Mouse (Mus musculus) neutrophil, adult 83 days (primary cell): ENCODE measurements around the gene Rapgef1. TPM values are rescaled to one million over a fixed set of nuclear protein-coding genes. Genes with fewer than 3 reads are reported as not detected.

ENCODE experiments used
- total RNA-seq, 2 experiments: library from RNA; stranded (reverse); gene quantifications; one replicate each; pipeline ENCODE4 v1.2.4; 2023

Rapgef1 gene
- 10 to 100 TPM; 49.0 to 62.6 TPM for total RNA-seq

GRCm38 (mm10) chr2:29619484-29620300, at the start of gene Rapgef1:
TSS of gene Rapgef1 (plus strand) at chr2:29619720.

GRCm38 (mm10) chr2:29751497-29751896, 132.0 kb downstream of the Rapgef1 start, which contains the start of gene Gm13420:
TSS of gene Gm13420 (minus strand) at chr2:29751685.

GRCm38 (mm10) chr2:29787104-29787917, 167.8 kb downstream of the Rapgef1 start, which contains the start of gene Coq4:
TSS of gene Coq4 (plus strand) at chr2:29787493.

GRCm38 (mm10) chr2:29787937-29788681, 168.6 kb downstream of the Rapgef1 start, which contains the start of gene Trub2:
TSS of gene Trub2 (minus strand) at chr2:29788502.

Other genes starting within 250 kb of the Rapgef1 start
- gene Gm13420, start 132.0 kb downstream of the Rapgef1 start, total RNA-seq, result not detected
- not detected for gene Gm13547, start 139.6 kb downstream of the Rapgef1 start, total RNA-seq
- gene Coq4, start 167.8 kb downstream of the Rapgef1 start, total RNA-seq, result 10 to 100 TPM; 15.6 to 24.9 TPM
- 10 to 100 TPM; 32.4 to 36.4 TPM for gene Trub2, start 168.8 kb downstream of the Rapgef1 start, total RNA-seq
- 100 to 1,000 TPM; 136 to 141 TPM for gene Slc27a4, start 182.9 kb downstream of the Rapgef1 start, total RNA-seq
- 10 to 100 TPM; 21.1 to 22.3 TPM for gene Urm1, start 200.4 kb downstream of the Rapgef1 start, total RNA-seq
- 1 to 10 TPM; 6.4 to 9.9 TPM for gene Cercam, start 249.4 kb downstream of the Rapgef1 start, total RNA-seq